In the genomic region with DNA sequence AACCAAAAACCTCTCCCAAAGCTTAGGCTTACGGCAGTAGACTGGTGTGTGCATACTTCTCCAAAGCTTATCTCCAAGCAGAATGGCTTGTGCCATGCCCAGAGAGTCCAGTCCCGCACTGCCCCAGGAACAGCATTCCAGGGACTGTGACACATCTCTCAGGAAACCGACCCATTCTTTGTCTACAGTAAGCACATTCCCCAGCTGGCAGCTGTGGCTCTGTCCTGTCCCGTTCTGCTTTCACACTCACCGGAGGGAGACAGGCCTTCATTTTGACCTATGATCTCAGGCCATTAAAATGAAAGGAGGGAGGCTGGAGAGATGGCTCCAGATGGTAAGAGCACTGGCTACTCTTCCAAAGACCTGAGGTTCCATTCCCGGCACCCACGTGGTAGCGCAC, we compare ENCODE assay signal across 14 mouse cellular contexts. TPM values are rescaled to one million over a fixed set of nuclear protein-coding genes. Genes with fewer than 3 reads are reported as not detected.
DNase-seq lines count a peak whose midpoint lies in the region; ATAC-seq and TF ChIP-seq lines count a peak whose summit lies in the region.
"Had no signal": no experiment of that assay in that cellular context is flagged by ENCODE, and none has a peak within 500 bp of the region (broad histone marks: within the 10 kb centered on the region; RNA-seq: fewer than 3 reads in every experiment).

No protein-coding gene starts in this region.

- H3K27ac ChIP-seq in kidney, embryonic 15.5 days = no peak overlapping the region
- H3K27ac ChIP-seq in hindbrain, embryonic 10.5 days = peak overlapping the region; percentile 82
- no peak overlapping the region for H3K27ac ChIP-seq in neural tube, embryonic 12.5 days
- no peak overlapping the region for H3K27ac ChIP-seq in liver, embryonic 12.5 days
- H3K27ac ChIP-seq: liver, embryonic 14.5 days had no signal

- peak; percentile 66; the same call in 1 of the 2 replicates for ATAC-seq in kidney, embryonic 15.5 days (replicated peaks; ENCODE audit: low FRiP score)
- peak; percentile 84; the same call in 1 of the 2 replicates for ATAC-seq in neural tube, embryonic 12.5 days (ENCODE audit: low FRiP score, low read depth)
- no peak for ATAC-seq in liver, embryonic 12.5 days
- ATAC-seq in granulocyte monocyte progenitor cell, adult 5-6 weeks (replicated peaks; ENCODE audit: poor library complexity, severe bottlenecking) = no peak

- 57% methylated on average over 8 of the region's 8 CpGs for WGBS in kidney, embryonic 15.5 days
- 27% methylated on average over 8 of the region's 8 CpGs for WGBS in hindbrain, embryonic 10.5 days
- WGBS in neural tube, embryonic 12.5 days = 22% methylated on average over 8 of the region's 8 CpGs
- WGBS in liver, embryonic 12.5 days (ENCODE audit: insufficient replicate concordance) = 51% methylated on average over 8 of the region's 8 CpGs

- no peaks in the 10 kb centered on the region for H3K36me3 ChIP-seq in kidney, embryonic 15.5 days
- no peaks in the 10 kb centered on the region for H3K36me3 ChIP-seq in hindbrain, embryonic 10.5 days
- H3K36me3 ChIP-seq in neural tube, embryonic 12.5 days = no peaks in the 10 kb centered on the region
- H3K36me3 ChIP-seq in liver, embryonic 12.5 days = no peaks in the 10 kb centered on the region

- no peak for TF ChIP-seq POLR2A in brain, embryonic 14.5 days (IDR thresholded peaks at IDR 0.05; ENCODE audit: borderline replicate concordance, extremely low read depth, insufficient read depth, insufficient read length, poor library complexity, severe bottlenecking)

- TF ChIP-seq CTCF in brain, embryonic 14.5 days (IDR thresholded peaks at IDR 0.05; ENCODE audit: borderline replicate concordance, extremely low read depth, insufficient read depth, insufficient read length) = no peak

- no peak overlapping the region for H3K9ac ChIP-seq in kidney, embryonic 15.5 days
- no peak overlapping the region for H3K9ac ChIP-seq in neural tube, embryonic 12.5 days
- H3K9ac ChIP-seq in liver, embryonic 12.5 days = no peak overlapping the region
- H3K9ac ChIP-seq: liver, embryonic 14.5 days had no signal

- H3K4me1 ChIP-seq in kidney, embryonic 15.5 days = peaks cover 21% of the 10 kb centered on the region
- H3K4me1 ChIP-seq in hindbrain, embryonic 10.5 days (replicated peaks) = peaks cover 53% of the 10 kb centered on the region
- peaks cover 10% of the 10 kb centered on the region for H3K4me1 ChIP-seq in neural tube, embryonic 12.5 days
- H3K4me1 ChIP-seq in liver, embryonic 12.5 days = no peaks in the 10 kb centered on the region

- no peak overlapping the region for H3K4me3 ChIP-seq in kidney, embryonic 15.5 days (replicated peaks)
- no peak overlapping the region for H3K4me3 ChIP-seq in hindbrain, embryonic 10.5 days
- H3K4me3 ChIP-seq in neural tube, embryonic 12.5 days = no peak overlapping the region
- no peak overlapping the region for H3K4me3 ChIP-seq in liver, embryonic 12.5 days

- no peaks in the 10 kb centered on the region for H3K9me3 ChIP-seq in kidney, embryonic 15.5 days (replicated peaks)
- no peaks in the 10 kb centered on the region for H3K9me3 ChIP-seq in hindbrain, embryonic 10.5 days
- no peaks in the 10 kb centered on the region for H3K9me3 ChIP-seq in neural tube, embryonic 12.5 days
- no peaks in the 10 kb centered on the region for H3K9me3 ChIP-seq in liver, embryonic 12.5 days (replicated peaks)

- H3K27me3 ChIP-seq in kidney, embryonic 15.5 days = no peaks in the 10 kb centered on the region
- H3K27me3 ChIP-seq in hindbrain, embryonic 10.5 days (ENCODE audit: insufficient read depth, poor library complexity, severe bottlenecking) = no peaks in the 10 kb centered on the region
- no peaks in the 10 kb centered on the region for H3K27me3 ChIP-seq in neural tube, embryonic 12.5 days (replicated peaks)
- no peaks in the 10 kb centered on the region for H3K27me3 ChIP-seq in liver, embryonic 12.5 days (replicated peaks)

- DNase-seq in kidney, adult 9 months = no peak
- peak; percentile 56 for DNase-seq in brain, embryonic 14.5 days (ENCODE audit: low read depth)
- DNase-seq in hindbrain, embryonic 10.5 days (ENCODE audit: low spot score) = peak; percentile 72
- no peak for DNase-seq in adrenal gland, postnatal 25 days
- DNase-seq: cerebellum, adult 9-10 months; heart, adult 18-20 months; kidney, adult 11 months; right cerebral cortex, postnatal 4 days; thymus, adult 2 months had no signal

- H3K4me2 ChIP-seq in kidney, embryonic 15.5 days = no peak overlapping the region
- H3K4me2 ChIP-seq in neural tube, embryonic 12.5 days (replicated peaks) = no peak overlapping the region
- no peak overlapping the region for H3K4me2 ChIP-seq in liver, embryonic 12.5 days

RNA-seq across cellular contexts. Expression of gene Lamc2, which starts 15.9 kb away (rescaled TPM):
- polyA plus RNA-seq in kidney, embryonic 15.5 days (2015; fragmentation: Nextera tagmentation; extraction: Ambion mirVana) = 42.3 and 43.8 TPM in 2 replicates
- polyA plus RNA-seq in brain, embryonic 14.5 days (2012; rRNA removed) = 1.1 and 2.0 TPM in 2 replicates
- 2.3 and 2.8 TPM in 2 replicates for polyA plus RNA-seq in hindbrain, embryonic 10.5 days (2016; fragmentation: Nextera tagmentation; extraction: Ambion mirVana)
- 0.53 and 0.74 TPM in 2 replicates for polyA plus RNA-seq in neural tube, embryonic 12.5 days (2016; fragmentation: Nextera tagmentation; extraction: Ambion mirVana)
- total RNA-seq in adrenal gland, postnatal 25 days (2021) = 0.27 and 0.29 TPM in 2 replicates
- polyA plus RNA-seq in liver, embryonic 12.5 days (2016; fragmentation: Nextera tagmentation; extraction: Ambion mirVana) = 0.13 and 0.43 TPM in 2 replicates
- total RNA-seq in granulocyte monocyte progenitor cell, adult 5-6 weeks (2014; fragmentation: Nextera tagmentation) = not detected in 2 replicates
- not detected in 2 replicates for total RNA-seq in granulocyte monocyte progenitor cell, adult 5-6 weeks (2017)

Comparison
In these comparisons a context has a peak if more than half of its experiments do, and no peak if none do; other contexts are left out.
1. ATAC-seq: peak in kidney, embryonic 15.5 days (single experiment) and neural tube, embryonic 12.5 days (single experiment); none in liver, embryonic 12.5 days (single experiment) and granulocyte monocyte progenitor cell, adult 5-6 weeks (single experiment).
2. DNase-seq: peak in brain, embryonic 14.5 days (single experiment) and hindbrain, embryonic 10.5 days (single experiment); none in kidney, adult 9 months (single experiment) and adrenal gland, postnatal 25 days (single experiment).
3. RNA of gene Lamc2, which starts 15.9 kb away (polyA plus RNA-seq): 42.3 to 43.8 TPM in kidney, embryonic 15.5 days; 2.3 to 2.8 TPM in hindbrain, embryonic 10.5 days, 1.1 to 2.0 TPM in brain, embryonic 14.5 days, 0.53 to 0.74 TPM in neural tube, embryonic 12.5 days and 0.13 to 0.43 TPM in liver, embryonic 12.5 days; every median in the first group is over 10 times any median in the second.